Mouse (Mus musculus): ENCODE data around the gene Wdr72.

DNA sequence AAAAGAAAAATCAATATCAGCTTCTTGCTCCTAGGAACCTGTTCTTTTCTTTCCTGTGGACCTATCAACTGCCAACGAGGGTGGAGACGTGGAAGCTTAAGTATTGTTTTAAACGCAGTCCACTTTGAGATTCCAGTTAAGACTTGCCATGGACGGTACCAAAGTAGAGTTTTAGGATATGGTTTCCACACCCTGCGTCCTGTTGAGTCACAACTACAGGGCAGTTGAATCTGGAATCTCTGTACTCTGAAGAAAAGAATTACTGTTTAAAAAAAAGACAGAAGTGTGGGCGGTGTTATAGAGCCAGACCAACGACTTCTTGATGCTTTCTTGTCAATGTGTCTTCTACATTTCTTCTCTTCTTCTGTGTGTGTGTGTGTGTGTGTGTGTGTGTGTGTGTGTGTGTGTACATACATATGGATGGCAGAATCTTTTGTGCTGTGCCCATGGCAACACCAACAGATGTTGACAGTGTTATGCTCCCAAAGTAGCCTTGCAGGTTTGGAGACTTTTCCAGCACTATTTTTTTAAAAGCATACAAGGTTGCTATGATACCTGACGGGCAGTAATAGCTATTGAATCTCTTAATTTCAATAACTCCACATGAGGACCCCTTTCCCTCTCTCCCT, 77.4 kb downstream of the Wdr72 start:
- TF ChIP-seq CTCF (IDR thresholded peaks at IDR 0.05; ENCODE audit: control insufficient read depth, insufficient read depth, insufficient read length) (no peak), FOSL1 (IDR thresholded peaks at IDR 0.05; ENCODE audit: insufficient read depth, low read length, poor library complexity, severe bottlenecking) (no peak), USF1 (IDR thresholded peaks at IDR 0.05; ENCODE audit: low read depth) (no peak), CEBPB (IDR thresholded peaks at IDR 0.05; ENCODE audit: low read depth) (no peak)

Data from C2C12 (cell line).